Mouse (Mus musculus) spleen, adult 18-20 months (tissue): ENCODE measurements around the gene Frmd8.

Experiments
- DNase-seq, 2 experiments: peaks; one replicate each; pipeline ENCODE4 v3.0.0; 2022; ENCODE audit warnings: mixed read lengths in 2 of 2

Frmd8 gene

DNA sequence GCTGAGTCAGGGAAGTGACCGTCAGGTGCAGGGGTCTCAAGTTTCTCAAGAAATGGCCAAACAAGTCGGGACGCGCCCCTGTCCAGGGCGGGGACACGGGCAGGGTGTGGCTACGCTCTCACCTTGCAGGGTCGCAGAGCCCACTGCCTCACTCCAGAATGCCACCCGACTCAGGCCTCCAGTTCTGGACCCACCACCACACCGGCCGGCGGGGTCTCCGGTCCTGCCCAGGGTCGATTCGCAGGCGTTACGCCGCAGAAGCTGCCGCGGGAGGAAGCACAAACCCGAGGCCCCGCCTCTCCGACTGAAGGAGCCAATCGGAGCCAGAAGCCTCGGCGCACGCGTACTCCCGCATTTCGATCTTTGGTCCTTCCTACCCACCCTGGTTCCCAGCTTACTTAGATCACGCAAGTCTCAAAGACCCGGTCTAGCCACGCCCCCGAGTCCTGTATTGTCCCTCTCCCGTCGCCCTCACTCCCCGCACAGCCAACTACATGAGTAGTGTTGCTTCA is at the start of gene Frmd8:
Frmd8 (minus strand) TSS at position 306 of the 512 bp plus-strand sequence.
- peak; percentile 88 to 93 for DNase-seq

DNA sequence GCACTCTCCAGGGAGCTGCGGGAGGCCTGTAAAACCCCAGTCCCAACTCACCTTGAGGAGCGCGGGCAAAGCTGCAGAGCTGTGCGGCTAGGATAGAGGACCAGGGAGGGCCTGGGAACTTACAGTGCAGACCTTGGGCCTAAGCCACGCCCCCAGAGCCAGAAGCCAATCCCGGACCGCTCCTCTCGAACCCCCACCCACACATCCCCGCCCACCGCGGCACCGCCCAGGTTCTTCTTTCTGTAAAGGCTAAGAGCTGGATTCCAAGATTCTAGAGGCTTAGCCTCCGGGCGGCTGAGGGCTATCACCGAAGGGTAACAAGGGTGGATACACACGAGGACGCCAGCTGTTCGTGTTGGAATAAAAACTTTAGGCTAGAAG is 49.6 kb upstream of the Frmd8 start, which contains the start of gene Cdc42ep2:
Cdc42ep2 (minus strand) TSS at position 104 of the 381 bp plus-strand sequence.
- DNase-seq: peak; percentile 87 to 95

DNA sequence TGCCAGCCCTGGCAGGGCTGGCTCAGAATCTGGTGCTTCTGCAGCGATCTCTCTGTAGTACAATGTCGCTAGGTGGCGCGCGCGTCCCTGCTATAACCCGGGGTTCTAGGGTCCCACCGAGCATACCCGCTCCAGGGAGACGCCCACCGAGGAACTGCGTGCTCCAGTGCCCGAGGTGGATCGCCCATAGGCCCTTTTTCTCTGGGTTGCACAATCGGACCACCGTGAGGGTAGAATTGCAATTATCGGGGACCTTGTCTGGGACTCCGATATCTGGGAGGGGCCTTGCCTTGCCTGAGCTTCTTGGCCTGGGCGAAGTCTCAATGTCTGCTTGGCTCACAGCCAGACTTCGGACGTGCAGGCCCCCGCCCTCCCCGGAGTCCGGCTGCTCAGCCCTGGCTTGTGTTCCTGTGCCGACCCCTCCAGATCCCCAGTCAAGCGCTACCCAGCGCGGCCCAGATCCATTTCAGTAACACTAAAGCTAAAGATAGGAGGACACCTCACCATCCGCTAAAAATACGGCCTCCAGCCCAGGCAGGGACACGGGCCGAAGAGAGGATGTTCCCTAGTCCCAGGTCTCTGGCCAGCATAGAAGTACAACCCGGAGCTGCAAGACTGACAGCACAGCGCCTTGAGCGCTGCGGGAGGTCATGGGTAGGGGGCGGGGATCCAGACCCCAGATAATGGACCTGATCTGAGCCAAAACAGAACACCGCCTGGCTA is 49.1 kb upstream of the Frmd8 start:
- peak; percentile 70 to 92 for DNase-seq

DNA sequence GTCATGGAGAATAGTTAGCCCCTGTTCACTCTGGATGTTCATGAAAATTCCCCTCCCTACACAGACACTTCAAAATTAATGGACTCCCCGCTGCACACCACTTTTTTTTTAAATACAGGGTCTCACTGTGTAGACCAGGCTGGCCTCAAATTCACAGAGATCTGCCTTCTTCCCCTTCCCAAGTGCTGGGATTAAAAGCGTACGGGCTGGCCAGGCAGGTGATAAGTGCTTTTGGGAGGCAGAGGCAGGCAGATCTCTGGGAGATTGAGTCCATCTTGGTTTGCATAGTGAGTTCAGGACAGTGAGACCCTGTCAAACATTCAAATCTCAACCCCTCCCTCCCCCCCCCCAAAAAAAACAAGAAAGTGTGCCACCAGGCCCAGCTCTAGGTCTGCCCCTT is 47.9 kb upstream of the Frmd8 start:
- no peak for DNase-seq

DNA sequence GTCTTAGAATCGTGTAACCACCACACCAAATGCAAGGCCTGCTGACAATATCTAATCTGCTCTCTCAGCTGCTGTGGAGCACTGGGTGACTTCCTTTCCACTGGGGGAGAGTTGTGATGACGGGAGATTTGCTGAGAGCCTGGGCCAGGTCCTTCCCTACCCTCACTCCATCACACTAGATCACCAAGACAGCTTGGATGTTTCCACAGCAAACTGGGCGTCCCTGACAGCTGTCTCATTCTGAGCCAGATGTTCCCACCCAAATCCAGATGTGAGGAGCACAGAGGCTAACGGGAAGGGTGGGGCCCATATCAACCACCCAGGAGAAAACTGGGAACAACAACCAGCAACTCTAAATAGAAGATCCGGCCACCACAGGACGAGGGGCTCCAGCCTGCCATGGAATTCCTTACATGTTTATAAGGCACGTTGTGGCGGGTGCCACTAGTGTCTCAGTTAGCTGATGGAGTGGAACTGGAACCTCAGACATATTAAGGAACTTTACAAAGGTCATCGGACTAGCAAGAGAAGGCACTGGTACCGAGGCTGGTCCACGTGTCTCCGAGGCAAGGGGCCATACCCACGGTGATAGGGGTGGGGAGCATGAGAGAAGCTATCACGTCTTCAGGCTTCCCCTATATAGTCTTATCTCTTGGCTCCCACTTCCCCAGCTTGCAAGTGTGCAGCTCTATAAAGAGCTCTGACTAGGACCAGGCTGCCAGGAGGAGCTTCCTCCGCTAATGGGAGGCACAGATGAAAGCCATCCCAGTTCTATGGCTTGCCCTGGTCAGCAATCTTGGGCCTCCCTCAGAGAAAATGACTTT is 47.3 kb upstream of the Frmd8 start:
- DNase-seq: no peak

DNA sequence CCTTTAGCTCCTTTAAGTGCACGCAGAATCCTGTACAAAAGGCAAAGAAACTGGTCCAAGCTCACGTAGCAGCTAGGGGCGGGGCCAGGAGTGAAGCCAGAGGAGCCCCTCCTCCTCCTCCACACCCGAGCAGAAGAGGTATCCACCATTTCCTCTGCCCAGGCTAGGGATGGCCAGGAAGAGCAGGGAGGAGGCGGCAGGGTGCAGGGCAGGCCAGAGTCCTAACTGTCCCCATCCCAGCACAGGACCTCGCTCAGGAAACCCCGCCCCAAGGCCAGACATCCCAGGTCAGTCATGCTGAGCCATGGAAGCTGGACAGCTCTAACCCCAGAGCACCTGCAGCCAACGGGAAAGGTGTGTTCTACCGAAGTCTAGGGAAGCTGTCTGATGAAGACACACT is 46.6 kb upstream of the Frmd8 start:
- DNase-seq: no peak

DNA sequence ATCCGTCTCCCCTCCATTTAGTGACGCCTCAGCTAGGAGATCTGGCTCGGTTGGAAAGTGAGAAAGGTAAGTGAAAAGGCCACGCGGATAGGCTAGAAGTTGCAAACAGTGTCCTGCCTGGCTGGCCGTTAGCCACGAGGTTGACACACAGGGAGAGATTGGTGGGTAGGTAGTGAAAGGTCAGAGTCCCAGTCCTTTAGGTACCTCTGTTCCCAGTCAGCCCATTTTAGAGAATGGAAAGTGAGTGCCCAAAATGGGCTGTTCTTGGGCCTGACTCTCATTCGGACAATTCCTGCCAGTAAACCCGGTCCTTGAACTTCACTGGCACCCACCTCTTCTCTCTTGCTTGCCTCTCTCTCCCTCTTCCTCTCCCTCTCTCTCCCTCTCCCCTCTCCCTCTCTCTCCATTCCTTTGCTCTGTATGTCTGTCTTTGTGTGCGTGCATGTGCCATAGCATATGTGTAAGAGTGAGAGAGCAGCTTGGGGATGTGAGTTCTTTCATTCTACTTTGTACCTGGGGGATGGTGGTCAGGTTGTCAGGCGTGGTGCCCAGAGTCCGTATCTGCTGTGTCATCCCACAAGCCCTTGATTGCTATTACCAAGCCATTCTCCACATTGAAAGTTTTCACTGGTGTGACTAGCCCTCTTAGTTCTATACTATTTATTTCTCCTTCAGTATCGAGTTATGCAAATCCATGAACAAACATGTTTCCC is 38.1 kb upstream of the Frmd8 start, which contains the start of gene Dpf2:
Dpf2 (minus strand) TSS at position 4 of the 713 bp plus-strand sequence.
- no peak for DNase-seq

DNA sequence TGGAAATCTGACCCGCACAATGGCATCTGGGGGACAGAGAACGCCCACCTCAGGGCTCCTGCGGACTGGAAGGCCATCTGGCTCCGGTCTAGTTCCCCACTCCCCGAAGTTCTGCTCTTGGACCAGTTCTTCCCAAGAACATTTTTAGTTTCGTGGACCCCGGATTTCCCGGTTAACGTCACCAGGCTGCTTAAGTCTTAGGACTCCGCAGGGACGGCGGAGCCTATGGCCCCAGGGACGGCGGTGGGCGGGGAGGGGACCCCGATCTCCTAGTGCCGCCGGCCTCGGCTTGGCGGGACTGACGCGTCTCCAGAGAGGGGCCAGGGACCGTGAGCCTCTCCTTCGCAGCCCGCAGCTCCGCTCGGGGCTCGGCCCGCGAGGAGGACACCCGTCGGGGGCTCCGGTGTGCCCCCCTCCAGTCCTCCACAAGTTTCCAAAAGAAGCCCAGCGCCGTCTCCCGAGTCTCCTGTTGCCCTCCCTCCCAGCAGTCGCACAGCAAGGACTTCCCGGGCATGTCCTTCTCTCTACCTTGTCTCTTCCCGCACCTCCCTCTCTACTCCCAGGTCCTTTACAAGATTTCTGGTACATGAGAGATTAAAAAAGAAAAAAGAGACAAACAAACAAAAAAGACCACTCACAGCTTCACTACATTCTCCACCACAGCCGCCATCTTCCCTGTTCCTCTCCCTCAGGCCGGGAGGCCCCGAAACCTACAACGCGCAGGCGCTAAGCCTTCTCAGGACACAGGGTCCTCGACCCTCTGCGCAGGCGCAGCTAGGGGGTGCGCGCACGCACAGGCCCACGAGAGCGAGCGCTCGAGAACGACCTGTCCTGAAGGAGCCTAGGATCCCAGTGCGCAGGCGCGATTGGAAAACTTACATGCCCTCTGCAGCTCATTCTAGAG is 37.3 kb upstream of the Frmd8 start:
- DNase-seq: peak; percentile 97 to 98

DNA sequence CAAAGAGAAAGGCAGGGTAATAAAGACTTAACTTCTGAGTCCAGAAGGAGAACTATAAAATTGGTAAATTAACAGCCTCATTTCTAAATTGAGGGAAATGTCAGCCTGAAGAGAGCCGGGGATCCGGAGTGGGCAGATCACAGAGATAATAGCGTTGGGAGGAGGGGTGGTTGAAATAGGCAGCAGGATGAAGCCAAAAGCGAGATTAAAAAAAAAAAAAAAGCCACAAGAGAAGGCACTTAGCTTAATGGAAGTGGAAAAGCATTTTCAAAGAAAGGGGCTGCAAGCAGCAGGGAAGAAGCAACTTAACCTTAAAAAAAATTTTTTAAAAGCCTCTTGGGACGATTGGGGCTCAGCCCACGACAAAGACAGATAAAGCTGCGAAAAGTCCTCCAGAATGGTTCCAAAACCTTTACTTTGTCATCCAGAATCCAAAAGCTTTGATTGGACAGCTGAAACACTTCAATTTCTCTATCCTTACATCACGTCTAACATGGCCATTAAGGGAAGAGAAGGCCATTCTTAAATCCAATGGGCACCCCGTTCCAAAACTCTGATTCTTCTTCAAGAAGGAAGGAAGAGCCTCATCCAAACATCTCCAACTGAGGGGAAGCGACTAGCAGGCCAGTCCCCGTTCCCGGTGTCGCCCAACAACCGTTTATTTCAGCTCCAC is 36.5 kb upstream of the Frmd8 start:
- no peak for DNase-seq

DNA sequence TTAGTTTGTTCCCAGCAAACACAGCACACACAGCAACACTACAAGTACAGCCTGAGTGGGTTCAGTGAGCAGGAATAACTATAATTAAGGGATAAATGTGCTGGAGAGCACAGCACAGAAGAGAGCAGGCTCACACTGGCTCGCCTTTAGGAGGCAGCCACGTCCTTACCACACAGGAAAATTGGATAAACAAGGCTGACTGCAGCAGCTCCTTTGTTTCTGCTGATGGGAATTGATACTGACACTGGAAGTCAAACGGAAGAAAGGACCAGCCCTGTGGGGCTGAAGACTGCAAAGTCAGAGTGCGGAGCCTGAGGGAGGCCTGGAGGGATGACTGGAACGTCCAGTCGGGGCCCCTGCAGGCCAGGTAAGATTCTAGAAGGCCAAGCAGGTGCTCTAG is 35.1 kb upstream of the Frmd8 start:
- DNase-seq: no peak

DNA sequence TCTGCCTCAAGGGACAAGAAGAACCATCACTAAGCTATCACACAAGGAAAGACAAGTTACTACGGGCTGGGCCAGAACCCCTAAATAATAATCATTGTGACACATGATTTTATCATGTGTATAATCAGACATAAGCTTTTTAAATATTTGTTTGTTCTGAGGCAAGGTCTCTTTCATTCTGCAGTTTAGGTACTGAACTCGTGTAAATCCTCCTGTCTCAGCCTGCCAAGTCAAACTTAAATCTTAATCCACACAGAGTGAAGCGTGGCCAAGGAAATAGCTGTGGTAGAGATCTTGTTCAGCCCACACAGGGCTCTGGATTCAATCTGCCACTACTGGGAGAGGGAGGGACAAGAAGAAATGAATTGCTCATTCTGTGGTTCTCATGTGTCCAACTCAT is 32.2 kb upstream of the Frmd8 start:
- no peak for DNase-seq

DNA sequence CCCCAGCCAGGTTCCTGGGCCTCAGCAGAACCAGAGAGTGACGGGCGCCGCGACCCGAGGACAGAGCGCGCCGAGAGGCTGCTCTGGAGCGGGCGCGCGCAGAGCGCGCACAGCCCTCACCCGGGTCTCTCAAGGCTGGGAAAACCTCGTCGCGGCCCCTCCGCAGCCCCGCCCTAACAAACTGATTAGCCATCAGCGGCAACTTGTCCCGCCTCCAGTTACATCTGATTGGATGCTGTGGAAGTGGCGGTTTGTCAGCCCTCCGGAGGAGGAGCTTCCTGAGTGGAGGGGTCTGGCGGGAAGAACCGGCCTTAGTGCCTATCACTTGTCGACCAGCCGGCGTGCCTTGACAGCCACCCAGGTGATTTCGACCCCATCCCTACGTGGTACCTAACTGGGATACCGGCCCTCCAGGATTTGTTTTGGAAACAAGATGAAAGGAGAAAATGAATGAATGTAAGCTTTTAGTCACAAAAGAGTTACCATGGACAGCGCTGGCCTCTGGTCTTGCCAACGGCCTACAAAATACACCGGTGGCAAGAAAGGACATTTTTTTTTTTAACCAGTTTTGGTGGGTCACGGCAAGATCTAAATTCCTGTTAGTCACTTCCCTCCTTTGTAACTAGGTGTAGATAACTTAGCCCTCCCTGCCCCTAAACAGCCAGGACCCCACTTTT is 19.1 kb upstream of the Frmd8 start, which contains the start of gene Tigd3:
Tigd3 (minus strand) TSS at position 148 of the 677 bp plus-strand sequence.
- DNase-seq: peak; percentile 79 to 89

DNA sequence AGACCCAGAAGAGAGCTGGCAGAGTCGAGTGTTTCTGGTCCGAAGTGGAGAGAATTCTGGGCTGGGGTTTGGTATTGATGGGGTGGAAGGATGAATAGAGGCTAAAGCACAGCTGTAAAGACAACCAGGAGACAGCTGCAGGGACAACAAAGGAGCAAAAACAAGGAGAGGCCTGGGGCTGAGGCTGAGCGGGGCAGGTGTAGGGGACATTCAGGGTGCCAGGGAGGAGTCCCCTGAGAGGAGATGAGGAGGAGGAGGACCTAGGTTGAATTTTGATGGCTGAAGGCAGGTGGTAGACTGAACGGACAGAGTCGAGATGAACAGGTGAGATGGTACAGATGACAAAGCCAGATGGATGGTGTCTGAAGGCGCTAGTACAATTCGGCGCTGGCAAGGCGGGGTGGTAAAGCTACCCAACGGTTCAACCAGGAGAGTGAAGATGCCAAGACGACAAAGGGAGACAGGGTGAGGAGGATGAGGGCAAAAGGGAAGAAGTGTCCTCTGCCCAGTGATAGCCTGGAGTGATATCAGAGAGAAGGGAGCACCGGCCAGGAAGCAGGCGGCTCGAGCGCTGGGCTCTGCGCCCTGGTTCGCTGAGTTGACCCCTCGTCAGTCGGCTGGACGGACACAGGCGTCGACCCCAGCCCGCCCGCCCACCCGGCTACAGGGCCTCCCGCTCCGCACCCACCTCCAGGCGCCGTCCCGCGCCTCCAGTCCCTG is 18.4 kb upstream of the Frmd8 start:
- DNase-seq: no peak

DNA sequence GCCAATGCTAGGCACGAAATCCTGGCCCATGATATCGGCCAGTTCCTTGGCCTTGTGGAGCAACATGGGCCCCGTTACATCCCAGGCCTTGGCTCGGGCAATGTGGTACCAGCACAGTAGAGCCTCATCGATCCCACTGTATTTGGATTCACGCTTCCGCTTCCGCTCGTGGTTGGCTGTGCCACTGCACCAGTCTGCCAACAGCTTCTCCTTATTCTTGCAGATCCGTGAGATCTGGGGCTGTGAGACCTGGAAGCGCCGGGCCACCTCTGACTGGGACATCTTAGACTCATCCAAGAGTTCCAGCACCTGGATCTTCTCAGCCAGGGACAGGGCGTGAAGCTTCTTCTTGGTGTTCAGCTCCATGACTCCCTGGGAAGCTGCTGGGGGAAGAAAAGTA is 17.7 kb upstream of the Frmd8 start:
- no peak for DNase-seq

DNA sequence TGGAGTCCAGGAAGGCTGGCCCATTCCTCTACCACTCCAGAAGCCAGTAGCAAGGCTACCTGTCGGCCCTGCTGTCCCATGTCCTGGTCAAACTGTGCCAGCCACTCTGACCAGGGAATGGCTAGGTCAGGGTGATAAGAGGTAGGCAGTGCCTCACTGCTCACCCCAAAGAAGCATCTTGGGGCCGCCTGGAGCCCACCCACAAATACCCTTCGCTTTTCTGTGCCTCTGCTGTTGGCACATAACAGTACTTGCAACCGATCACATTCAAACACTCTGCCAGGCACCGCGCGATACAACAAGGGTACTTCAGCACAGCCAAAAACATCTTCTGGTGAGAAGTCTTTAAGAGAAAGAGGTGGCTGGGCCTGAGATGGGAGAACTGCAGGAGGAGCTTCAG is 17.2 kb upstream of the Frmd8 start:
- DNase-seq: no peak

DNA sequence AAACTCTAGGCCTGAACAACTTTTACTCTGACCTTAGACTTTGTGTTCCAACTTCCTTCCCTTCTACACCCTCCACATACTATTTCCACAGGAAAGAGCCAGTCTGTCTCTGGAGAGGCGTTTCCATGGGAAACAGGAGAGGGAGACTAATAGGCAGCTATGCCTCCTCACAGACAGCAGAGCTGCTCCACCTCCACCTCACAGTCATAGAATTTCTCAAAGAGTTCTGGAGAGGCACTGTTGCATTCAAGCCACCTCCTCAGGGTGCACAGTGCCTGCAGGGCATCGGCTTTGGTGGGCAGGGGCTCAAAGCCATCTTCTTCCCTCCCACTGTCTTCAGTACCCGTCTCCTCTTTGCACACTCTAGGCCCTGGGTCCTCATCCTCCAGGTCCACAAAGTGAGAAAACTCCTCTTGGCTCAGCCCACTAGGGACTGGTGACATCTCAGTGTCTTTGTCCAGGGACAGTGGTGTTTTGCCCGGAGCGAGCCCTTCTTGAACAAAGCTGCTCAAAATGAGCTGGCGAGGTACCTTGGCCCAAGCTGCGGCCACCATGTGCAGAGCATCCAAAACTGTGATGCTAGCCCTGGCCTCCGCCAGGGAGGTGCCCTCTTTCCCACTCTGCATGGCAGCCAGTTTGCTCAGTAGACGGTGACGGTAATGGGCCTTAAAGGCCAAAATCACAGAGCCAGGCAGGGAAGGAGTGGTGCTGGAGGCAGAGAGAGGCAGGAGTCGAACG is 16.6 kb upstream of the Frmd8 start:
- no peak for DNase-seq

DNA sequence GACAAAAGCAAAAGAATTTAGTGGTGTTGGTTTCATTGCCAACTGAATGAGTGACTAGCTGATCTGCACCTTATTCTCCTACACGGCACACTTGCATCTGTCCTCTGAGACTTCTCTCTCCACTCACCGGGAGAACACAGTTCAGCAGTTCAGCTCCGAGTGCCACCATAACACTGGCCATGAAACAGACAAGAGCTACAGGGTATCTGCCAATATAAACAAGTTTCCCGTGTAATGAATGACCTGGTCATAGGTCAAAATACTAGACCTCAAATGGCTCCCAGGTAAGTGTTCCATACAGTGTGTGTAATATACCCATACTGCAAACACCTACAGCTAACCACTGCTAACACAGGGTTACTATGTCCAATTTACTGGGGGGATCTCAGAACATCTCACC is 14.1 kb upstream of the Frmd8 start:
- no peak for DNase-seq

DNA sequence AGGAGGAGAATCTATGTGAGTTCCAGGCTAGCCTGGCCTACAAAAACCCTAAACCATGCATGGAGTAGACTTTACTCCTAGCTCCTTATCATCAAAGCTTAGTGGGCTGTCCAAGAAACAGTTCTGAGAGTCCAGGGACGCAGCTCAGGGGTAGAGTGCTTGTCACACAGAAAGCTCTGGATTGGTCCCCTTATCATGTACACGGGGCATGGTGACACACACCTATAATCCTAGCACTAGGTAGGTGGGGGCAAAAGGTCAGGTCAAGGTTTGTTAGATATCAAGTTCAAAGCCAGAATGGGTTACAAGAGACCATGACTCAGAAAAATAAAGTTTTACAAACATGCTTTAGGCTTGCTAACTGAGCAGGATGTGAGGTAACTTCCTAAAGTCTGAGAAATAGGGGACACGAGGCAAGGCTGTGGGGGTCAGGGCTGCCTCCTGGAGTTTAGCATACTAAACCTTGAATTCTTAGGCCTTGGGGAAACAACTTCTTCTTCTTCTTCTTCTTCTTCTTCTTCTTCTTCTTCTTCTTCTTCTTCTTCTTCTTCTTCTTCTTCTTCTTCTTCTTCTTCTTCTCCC is 12.3 kb upstream of the Frmd8 start:
- no peak for DNase-seq

DNA sequence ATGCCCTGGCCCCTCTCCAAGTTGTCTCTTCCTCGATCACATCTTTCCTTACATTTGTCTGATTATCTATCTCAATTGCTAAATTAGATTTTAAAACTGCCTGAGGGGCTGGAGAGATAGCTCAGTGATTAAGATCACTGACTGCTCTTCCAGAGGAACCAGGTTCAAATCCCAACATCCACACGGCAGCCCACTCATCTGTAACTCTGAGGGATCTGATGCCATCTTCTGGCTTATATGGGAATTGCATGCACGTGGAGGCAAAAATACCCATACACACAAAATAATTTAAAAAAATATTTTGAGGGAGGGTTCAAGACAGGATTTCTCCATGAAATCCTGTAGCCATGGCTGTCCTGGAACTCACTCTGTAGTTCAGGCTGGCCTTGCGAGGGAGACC is 10.8 kb upstream of the Frmd8 start:
- no peak for DNase-seq
